Mouse (Mus musculus): Measurements from ENCODE around the gene Dlg1. TPM values are rescaled to one million over a fixed set of nuclear protein-coding genes. Genes with fewer than 3 reads are reported as not detected.

The Dlg1 gene
- total and polyA plus RNA-seq, 3 experiments: 11.2 to 109 (median 60.7) TPM

GRCm38 (mm10) chr16:31903239-31903638, 240.0 kb downstream of the Dlg1 start:
- H3K27me3 ChIP-seq (ENCODE audit: insufficient read depth, low read length): peaks cover 12% of the 10 kb centered on the region
- H3K36me3 ChIP-seq (replicated peaks): no peaks in the 10 kb centered on the region
- DNase-seq (ENCODE audit: low spot score) (no peak), ATAC-seq (ENCODE audit: extremely low read depth, insufficient number of reproducible peaks, low FRiP score, poor library complexity, severe bottlenecking) (no peak)
- no peak for TF ChIP-seq TAL1 (conservative IDR thresholded peaks at IDR 0.05; ENCODE audit: low read depth, low read length)
- no peak for TF ChIP-seq CTCF (IDR thresholded peaks at IDR 0.05; ENCODE audit: low read depth, low read length)
- no peak for TF ChIP-seq GATA2 (IDR thresholded peaks at IDR 0.05; ENCODE audit: borderline replicate concordance, low read depth, low read length)
- TF ChIP-seq POLR2AphosphoS5 (IDR thresholded peaks at IDR 0.05; ENCODE audit: insufficient replicate concordance, low read depth, low read length): no peak
- no peak for TF ChIP-seq GATA1 (IDR thresholded peaks at IDR 0.05; ENCODE audit: borderline replicate concordance, low read length)
- no peak overlapping the region for H3K4me3 ChIP-seq (ENCODE audit: low read depth, low read length)
- H3K4me1 ChIP-seq (ENCODE audit: insufficient read depth, low read depth, low read length): no peaks in the 10 kb centered on the region
- H3K9me3 ChIP-seq (replicated peaks): no peaks in the 10 kb centered on the region; the same call in 1 of the 2 replicates

GRCm38 (mm10) chr16:31905331-31905730, 242.1 kb downstream of the Dlg1 start:
- no peaks in the 10 kb centered on the region for H3K9me3 ChIP-seq (replicated peaks)
- DNase-seq (ENCODE audit: low spot score): no peak

GRCm38 (mm10) chr16:31905891-31906825, 242.9 kb downstream of the Dlg1 start:
- peaks cover 17% of the 10 kb centered on the region; the same call in 1 of the 2 replicates for H3K27me3 ChIP-seq (ENCODE audit: insufficient read depth, low read length)
- ATAC-seq (ENCODE audit: extremely low read depth, insufficient number of reproducible peaks, low FRiP score, poor library complexity, severe bottlenecking) (no peak), DNase-seq (ENCODE audit: low spot score) (no peak)
- TF ChIP-seq CTCF (IDR thresholded peaks at IDR 0.05; ENCODE audit: low read depth, low read length): no peak
- no peak for TF ChIP-seq GATA1 (IDR thresholded peaks at IDR 0.05; ENCODE audit: borderline replicate concordance, low read length)
- no peaks in the 10 kb centered on the region for H3K4me1 ChIP-seq (ENCODE audit: insufficient read depth, low read depth, low read length)
- H3K9me3 ChIP-seq (replicated peaks): no peaks in the 10 kb centered on the region
- no peak overlapping the region for H3K4me3 ChIP-seq (ENCODE audit: low read depth, low read length)
- no peaks in the 10 kb centered on the region for H3K36me3 ChIP-seq (replicated peaks)

More at GRCm38 (mm10) chr16:31905331-31905730, 242.1 kb downstream of the Dlg1 start:
- peaks cover 14% of the 10 kb centered on the region; the same call in 1 of the 2 replicates for H3K27me3 ChIP-seq (ENCODE audit: insufficient read depth, low read length)
- no peaks in the 10 kb centered on the region for H3K36me3 ChIP-seq (replicated peaks)
- no peaks in the 10 kb centered on the region for H3K4me1 ChIP-seq (ENCODE audit: insufficient read depth, low read depth, low read length)
- TF ChIP-seq CTCF (IDR thresholded peaks at IDR 0.05; ENCODE audit: low read depth, low read length) (peak; percentile 71), GATA2 (IDR thresholded peaks at IDR 0.05; ENCODE audit: borderline replicate concordance, low read depth, low read length) (no peak)
- no peak for ATAC-seq (ENCODE audit: extremely low read depth, insufficient number of reproducible peaks, low FRiP score, poor library complexity, severe bottlenecking)
- H3K4me3 ChIP-seq (ENCODE audit: low read depth, low read length): no peak overlapping the region

GRCm38 (mm10) chr16:31906896-31907295, 243.7 kb downstream of the Dlg1 start:
- ATAC-seq (ENCODE audit: extremely low read depth, insufficient number of reproducible peaks, low FRiP score, poor library complexity, severe bottlenecking): no peak
- Histone ChIP-seq H3K27me3 (ENCODE audit: insufficient read depth, low read length) (peaks cover 17% of the 10 kb centered on the region; the same call in 1 of the 2 replicates), H3K9me3 (replicated peaks) (no peaks in the 10 kb centered on the region), H3K36me3 (replicated peaks) (no peaks in the 10 kb centered on the region), H3K4me1 (ENCODE audit: insufficient read depth, low read depth, low read length) (no peaks in the 10 kb centered on the region), H3K4me3 (ENCODE audit: low read depth, low read length) (no peak overlapping the region)
- DNase-seq (ENCODE audit: low spot score): no peak
- TF ChIP-seq POLR2AphosphoS5 (IDR thresholded peaks at IDR 0.05; ENCODE audit: insufficient replicate concordance, low read depth, low read length) (no peak), GATA1 (IDR thresholded peaks at IDR 0.05; ENCODE audit: borderline replicate concordance, low read length) (no peak), GATA2 (IDR thresholded peaks at IDR 0.05; ENCODE audit: borderline replicate concordance, low read depth, low read length) (no peak), CTCF (IDR thresholded peaks at IDR 0.05; ENCODE audit: low read depth, low read length) (no peak), TAL1 (conservative IDR thresholded peaks at IDR 0.05; ENCODE audit: low read depth, low read length) (no peak)

- H3K36me3 ChIP-seq (replicated peaks): no peaks in the 10 kb centered on the region
Observed at GRCm38 (mm10) chr16:31908959-31909358, 245.7 kb downstream of the Dlg1 start.

GRCm38 (mm10) chr16:31910281-31910847, 247.1 kb downstream of the Dlg1 start:
- Histone ChIP-seq H3K9me3 (replicated peaks) (no peaks in the 10 kb centered on the region), H3K27me3 (ENCODE audit: insufficient read depth, low read length) (peaks cover 23% of the 10 kb centered on the region), H3K4me1 (ENCODE audit: insufficient read depth, low read depth, low read length) (no peaks in the 10 kb centered on the region), H3K4me3 (ENCODE audit: low read depth, low read length) (no peak overlapping the region), H3K36me3 (replicated peaks) (no peaks in the 10 kb centered on the region)
- TF ChIP-seq TAL1 (conservative IDR thresholded peaks at IDR 0.05; ENCODE audit: low read depth, low read length) (no peak), GATA1 (IDR thresholded peaks at IDR 0.05; ENCODE audit: borderline replicate concordance, low read length) (no peak), POLR2AphosphoS5 (IDR thresholded peaks at IDR 0.05; ENCODE audit: insufficient replicate concordance, low read depth, low read length) (no peak), CTCF (IDR thresholded peaks at IDR 0.05; ENCODE audit: low read depth, low read length) (no peak), GATA2 (IDR thresholded peaks at IDR 0.05; ENCODE audit: borderline replicate concordance, low read depth, low read length) (no peak)
- ATAC-seq (ENCODE audit: extremely low read depth, insufficient number of reproducible peaks, low FRiP score, poor library complexity, severe bottlenecking): no peak
- no peak for DNase-seq (ENCODE audit: low spot score)

More at GRCm38 (mm10) chr16:31908959-31909358, 245.7 kb downstream of the Dlg1 start:
- Histone ChIP-seq H3K9me3 (replicated peaks) (no peaks in the 10 kb centered on the region), H3K27me3 (ENCODE audit: insufficient read depth, low read length) (peaks cover 23% of the 10 kb centered on the region), H3K4me1 (ENCODE audit: insufficient read depth, low read depth, low read length) (no peaks in the 10 kb centered on the region), H3K4me3 (ENCODE audit: low read depth, low read length) (no peak overlapping the region)
- no peak for ATAC-seq (ENCODE audit: extremely low read depth, insufficient number of reproducible peaks, low FRiP score, poor library complexity, severe bottlenecking)
- TF ChIP-seq TAL1 (conservative IDR thresholded peaks at IDR 0.05; ENCODE audit: low read depth, low read length) (no peak), CTCF (IDR thresholded peaks at IDR 0.05; ENCODE audit: low read depth, low read length) (no peak), GATA1 (IDR thresholded peaks at IDR 0.05; ENCODE audit: borderline replicate concordance, low read length) (no peak), POLR2AphosphoS5 (IDR thresholded peaks at IDR 0.05; ENCODE audit: insufficient replicate concordance, low read depth, low read length) (no peak), GATA2 (IDR thresholded peaks at IDR 0.05; ENCODE audit: borderline replicate concordance, low read depth, low read length) (no peak)
- no peak for DNase-seq (ENCODE audit: low spot score)
